Mouse (Mus musculus) heart, postnatal 25 days (tissue): ENCODE measurements at regions not wholly inside any gene's neighbourhood (a gene's known extent, or its start where the extent isn't known, plus 50 kb on each side); places are given as distances from the start of the nearest gene placed in this dataset.

Source experiments
- DNase-seq: peaks from one replicate; pipeline ENCODE4 v3.0.0; 2022; ENCODE audit warnings: low spot score
- intact Hi-C: fragments of 180-260 bp; cut with DNase I; formaldehyde crosslinking; loops from one replicate; pipeline ENCODE4 v1.15.1; 2025

GRCm38 (mm10) chr10:21481255-21481654 is 104.2 kb downstream of the Aldh8a1 start:
- intact Hi-C loops, result no loop called here
- DNase-seq, result no peak

- DNase-seq, result no peak
- intact Hi-C loops, result no loop called here
Observed at GRCm38 (mm10) chr10:21482055-21482454, 105.0 kb downstream of the Aldh8a1 start.

DNA sequence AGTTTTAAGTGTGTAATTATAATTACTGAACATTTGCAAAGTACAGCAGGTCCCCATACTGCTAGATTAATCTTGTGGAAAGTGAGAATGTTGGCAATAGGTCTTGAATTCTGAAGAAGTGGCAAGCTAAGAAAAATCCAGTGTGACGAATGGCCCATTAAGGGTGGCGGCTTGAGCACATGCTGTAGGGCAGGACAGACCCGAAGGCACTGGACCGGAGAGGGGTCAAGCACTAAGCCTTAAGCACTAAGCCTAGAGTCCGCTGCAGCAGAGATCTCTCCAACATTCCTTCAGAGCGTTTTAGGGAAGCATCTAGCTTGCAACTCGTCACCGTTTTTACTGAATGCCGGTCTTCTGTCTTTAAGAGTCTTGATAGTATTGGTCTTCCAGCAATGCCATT is 105.6 kb downstream of the Aldh8a1 start:
- no peak for DNase-seq
- intact Hi-C loops, result no loop called here

- intact Hi-C loops, result no loop called here
- no peak for DNase-seq
Observed at GRCm38 (mm10) chr10:21483373-21483772, 106.3 kb downstream of the Aldh8a1 start.

DNA sequence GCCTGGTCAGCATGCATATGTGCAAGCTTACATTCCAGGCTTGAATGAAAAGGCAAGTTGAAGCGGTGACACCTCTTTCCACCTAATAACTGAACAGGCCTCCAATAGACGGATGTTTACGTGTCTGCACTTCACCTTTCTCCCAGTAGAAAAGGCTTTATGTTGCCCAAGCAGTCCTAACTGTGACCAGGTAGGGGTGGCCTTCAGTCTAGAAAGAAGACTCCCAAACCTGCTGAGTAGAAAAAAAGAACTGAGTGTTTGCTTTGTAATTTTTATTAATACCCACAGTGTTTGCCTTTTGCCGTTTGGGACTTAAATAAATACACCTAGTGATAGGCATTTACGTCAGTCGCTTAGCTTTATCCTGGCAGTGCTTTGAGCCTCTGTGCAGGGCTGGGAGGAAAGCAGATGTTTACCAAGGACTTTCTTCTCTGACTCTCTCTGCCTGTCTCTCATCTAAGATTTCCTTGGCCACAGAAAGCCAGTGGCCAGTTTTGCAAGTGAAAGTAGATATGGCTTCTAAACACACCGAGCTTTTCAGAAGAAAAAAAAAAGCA is 104.5 kb upstream of the 1700020N01Rik start:
- intact Hi-C loops, result no loop called here

DNA sequence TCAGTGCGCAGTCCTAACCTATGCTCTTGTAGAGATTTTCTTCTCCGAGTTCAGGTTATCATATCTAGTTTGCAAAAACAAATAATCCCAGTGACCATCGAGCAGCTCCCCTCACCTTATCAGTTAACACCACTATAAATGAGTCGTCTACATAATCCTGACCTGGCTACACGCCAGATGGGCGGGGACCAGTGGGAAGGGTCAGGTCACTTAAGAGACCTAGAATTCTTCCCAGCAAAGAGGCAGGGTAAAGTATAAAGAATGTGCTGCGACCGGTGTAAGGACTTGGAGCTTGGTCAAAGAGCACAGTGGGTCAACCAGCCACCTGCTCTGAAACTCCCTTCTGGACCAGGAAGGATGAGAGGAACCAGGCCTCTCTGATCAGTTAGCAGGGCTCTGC is 102.0 kb upstream of the 1700020N01Rik start:
- no peak for DNase-seq
- intact Hi-C loops, result no loop called here

More for the DNA sequence above, 104.5 kb upstream of the 1700020N01Rik start:
- no peak for DNase-seq

- intact Hi-C loops, result no loop called here
- no peak for DNase-seq
Observed at GRCm38 (mm10) chr10:21492254-21492894, 100.6 kb upstream of the 1700020N01Rik start.

DNA sequence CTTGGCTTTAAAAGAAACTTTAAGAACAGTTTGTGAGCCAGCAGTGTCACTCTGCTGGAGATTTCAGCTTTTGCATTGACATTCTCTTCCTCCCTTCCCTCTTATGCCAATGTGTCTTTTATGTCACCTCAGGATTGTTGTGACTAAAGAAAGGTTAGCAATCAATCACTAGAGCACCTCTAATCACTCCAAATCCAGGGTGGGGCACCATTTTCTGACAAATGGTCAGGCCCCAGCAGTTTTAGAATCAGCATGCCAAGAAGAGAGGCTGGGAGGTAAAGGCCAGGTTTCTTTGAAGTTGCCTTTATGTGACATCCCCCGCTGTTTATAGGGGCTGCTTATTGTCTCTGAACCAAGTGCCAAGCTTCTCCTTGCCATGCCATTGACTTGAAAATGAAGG is 98.4 kb upstream of the 1700020N01Rik start:
- intact Hi-C loops, result no loop called here
- DNase-seq, result no peak

- intact Hi-C loops, result no loop called here
- DNase-seq, result no peak
Observed at GRCm38 (mm10) chr10:21497110-21497509, 95.8 kb upstream of the 1700020N01Rik start.

DNA sequence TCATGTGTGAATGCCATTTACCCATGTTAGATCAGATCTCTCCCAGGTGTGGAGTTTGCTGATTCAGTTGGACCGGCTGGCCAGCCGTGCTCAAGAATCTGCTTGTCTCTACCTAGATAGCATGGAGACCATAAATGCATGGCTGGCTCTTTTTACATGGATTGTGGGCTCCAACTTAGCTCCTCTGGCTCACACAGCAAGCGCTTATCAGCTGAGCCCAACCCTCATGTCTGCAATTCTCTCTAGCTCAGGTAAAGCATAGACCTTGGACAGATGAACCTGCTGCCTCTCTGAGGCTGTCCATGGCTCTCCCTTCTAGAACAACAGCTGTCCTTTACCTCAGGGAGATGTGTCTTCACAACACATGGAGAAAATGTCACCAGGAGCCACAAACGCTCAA is 94.8 kb upstream of the 1700020N01Rik start:
- intact Hi-C loops, result no loop called here
- no peak for DNase-seq

DNA sequence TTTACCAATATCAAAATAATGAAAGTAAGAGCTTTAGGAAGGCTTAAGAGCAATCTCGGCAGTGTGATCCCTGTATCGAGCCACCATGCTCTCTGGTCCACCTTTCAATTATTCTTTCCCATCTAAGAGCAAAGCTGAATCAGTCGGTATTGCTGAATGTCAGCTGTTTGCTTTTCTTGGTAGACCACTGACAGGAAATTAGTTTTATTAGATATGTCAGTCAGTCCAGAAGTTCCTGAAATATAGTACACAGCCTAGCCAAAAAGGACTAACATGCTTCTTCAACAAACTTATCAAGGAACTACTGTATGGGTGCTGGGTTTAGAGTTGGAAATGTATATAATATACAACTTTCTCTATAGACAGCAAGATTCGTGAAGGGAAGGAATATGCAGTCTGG is 91.3 kb upstream of the 1700020N01Rik start:
- intact Hi-C loops, result no loop called here
- no peak for DNase-seq

- intact Hi-C loops, result no loop called here
- DNase-seq, result no peak
Observed at GRCm38 (mm10) chr10:21504431-21504830, 88.5 kb upstream of the 1700020N01Rik start.

- intact Hi-C loops, result no loop called here
- DNase-seq, result no peak
Observed at GRCm38 (mm10) chr10:21511386-21511785, 81.6 kb upstream of the 1700020N01Rik start.

GRCm38 (mm10) chr10:21512486-21512885 is 80.5 kb upstream of the 1700020N01Rik start:
- intact Hi-C loops, result no loop called here

DNA sequence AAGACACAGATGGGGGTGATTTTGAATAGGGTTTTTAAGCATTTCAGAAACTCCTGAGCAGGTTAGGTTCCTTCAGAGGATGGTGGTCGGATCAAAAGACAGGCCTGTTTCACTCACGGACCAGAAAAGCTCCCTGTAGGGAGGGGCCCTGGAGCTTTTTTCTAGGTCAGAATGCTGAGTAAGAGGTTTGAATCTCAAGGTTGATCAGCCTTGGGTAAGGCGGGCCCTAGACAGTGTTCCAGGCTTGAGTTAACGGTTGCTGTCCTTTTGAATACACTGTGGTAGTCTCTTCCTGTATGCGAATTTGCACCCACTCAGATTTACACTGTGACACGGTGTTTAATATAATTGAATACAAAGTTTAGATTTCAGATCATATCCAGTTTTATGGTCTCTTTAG is 75.2 kb upstream of the 1700020N01Rik start:
- intact Hi-C loops, result no loop called here
- DNase-seq, result no peak

More at GRCm38 (mm10) chr10:21512486-21512885, 80.5 kb upstream of the 1700020N01Rik start:
- DNase-seq, result no peak

GRCm38 (mm10) chr10:21520854-21521253 is 72.1 kb upstream of the 1700020N01Rik start:
- no peak for DNase-seq
- intact Hi-C loops, result no loop called here

DNA sequence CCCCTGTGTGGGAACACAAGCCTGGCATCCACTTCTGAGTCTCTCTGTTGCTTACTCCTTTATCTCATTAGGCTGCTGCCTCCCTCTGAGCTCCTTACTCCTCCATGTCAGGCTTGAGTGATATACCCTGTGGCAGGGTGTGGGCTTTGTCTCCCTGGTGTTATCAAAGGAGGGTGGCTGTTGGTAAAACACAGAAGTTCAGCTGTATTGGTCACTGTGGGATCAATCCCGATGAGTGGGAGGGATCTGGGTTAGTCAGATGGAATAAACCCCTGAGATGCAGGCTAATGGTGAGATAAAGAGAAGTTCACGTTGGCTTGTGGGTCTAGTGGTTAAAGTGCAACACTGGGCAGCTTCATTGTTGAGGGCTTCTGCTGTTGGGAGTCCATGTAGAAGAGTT is 67.4 kb upstream of the 1700020N01Rik start:
- no peak for DNase-seq
- intact Hi-C loops, result no loop called here

- intact Hi-C loops, result no loop called here
- DNase-seq, result no peak
Observed at GRCm38 (mm10) chr10:21528396-21528795, 64.5 kb upstream of the 1700020N01Rik start.

DNA sequence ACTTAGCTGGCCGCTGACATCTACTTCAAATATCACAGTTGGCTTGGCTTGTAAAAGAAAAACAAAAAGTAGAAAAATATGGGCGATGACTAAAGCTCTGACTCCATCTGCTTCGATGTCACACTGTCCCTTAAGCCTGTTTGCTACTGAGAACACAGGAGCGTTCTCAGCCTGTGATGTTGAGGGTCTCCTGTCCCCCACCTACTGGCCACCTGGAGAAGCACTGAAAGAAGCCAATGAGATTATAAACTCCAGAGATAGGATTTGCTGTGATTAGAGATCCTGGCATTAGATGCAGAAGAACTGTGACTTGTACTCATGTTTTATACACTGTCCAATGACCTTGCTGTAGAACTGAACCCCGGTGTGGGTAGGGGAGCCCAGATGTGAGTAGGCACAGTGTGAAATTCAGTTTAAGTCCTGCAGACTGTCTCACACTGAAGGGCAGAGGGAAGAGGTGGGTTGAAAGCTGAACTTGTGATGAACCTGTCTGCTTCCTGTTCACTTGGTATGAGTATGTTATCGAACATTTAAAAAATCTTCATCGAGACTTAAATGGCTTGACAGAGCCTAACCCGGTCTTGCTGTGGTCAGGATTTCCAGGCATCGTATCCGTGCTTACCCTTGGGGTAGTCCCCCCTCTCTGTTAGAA is 63.7 kb upstream of the 1700020N01Rik start:
- intact Hi-C loops, result no loop called here

GRCm38 (mm10) chr10:21532142-21532541 is 60.8 kb upstream of the 1700020N01Rik start:
- intact Hi-C loops, result no loop called here
- DNase-seq, result no peak

More for the DNA sequence above, 63.7 kb upstream of the 1700020N01Rik start:
- no peak for DNase-seq

DNA sequence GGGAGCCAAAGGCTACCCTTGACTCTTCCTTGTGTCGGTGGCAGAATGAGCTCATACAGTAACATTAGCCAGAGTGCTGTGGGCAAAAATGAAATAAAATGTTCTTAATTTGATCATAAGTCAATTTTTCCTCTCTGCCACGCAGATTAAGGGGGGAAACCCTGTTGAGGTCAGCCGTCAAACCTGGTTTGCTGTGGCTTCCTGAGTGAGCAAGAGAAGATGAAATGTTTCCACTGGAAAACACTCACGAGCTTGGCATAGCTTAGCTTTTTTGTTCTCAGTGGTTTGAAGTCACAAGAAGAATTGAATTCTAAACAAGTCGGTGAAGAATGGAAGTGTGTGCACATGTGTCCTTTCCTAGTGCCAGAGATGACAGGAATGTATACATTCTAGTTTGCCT is 57.3 kb upstream of the 1700020N01Rik start:
- intact Hi-C loops, result no loop called here
- DNase-seq, result no peak

DNA sequence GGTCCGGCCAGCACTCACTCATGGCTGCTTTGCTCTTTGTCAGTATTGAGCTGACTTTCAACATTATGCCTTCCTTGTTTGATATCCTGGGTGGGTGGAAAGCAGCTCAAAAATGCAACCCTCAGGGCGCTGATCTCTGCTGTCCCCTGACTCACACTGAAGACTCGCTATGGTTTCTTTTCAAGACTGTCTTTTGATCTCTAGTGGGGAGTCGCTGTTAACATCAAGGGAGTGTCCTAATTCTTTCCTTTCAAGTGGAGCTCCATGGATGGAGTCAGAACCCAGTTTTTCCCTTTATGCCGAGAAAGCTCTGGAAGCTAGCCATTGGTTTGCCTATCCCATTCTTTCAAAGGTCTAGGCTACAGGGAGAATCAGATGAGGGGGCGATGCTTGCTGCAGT is 54.5 kb upstream of the 1700020N01Rik start:
- intact Hi-C loops, result no loop called here
- no peak for DNase-seq
